Mouse (Mus musculus): Measurements from ENCODE around the gene Lrrc75b.

Lrrc75b gene

GRCm38 (mm10) chr10:75559676-75560548 is at the start of gene Lrrc75b:
TSS of gene Lrrc75b (minus strand) at chr10:75560330.
- DNase-seq, result peak; percentile 46

- no peak for DNase-seq
Observed at GRCm38 (mm10) chr10:75608975-75609374, 48.8 kb upstream of the Lrrc75b start.

GRCm38 (mm10) chr10:75607253-75607652 is 47.1 kb upstream of the Lrrc75b start:
- DNase-seq, result no peak

- DNase-seq, result no peak
Observed at GRCm38 (mm10) chr10:75605162-75605846, 45.2 kb upstream of the Lrrc75b start.

GRCm38 (mm10) chr10:75600189-75600730 is 40.1 kb upstream of the Lrrc75b start:
- DNase-seq, result no peak

GRCm38 (mm10) chr10:75595981-75596380 is 35.9 kb upstream of the Lrrc75b start:
- DNase-seq, result peak; percentile 64

- DNase-seq, result no peak
Observed at GRCm38 (mm10) chr10:75592585-75592984, 32.5 kb upstream of the Lrrc75b start.

- peak; percentile 88 for DNase-seq
Observed at GRCm38 (mm10) chr10:75591211-75591894, 31.2 kb upstream of the Lrrc75b start.

GRCm38 (mm10) chr10:75589651-75590050 is 29.5 kb upstream of the Lrrc75b start:
- DNase-seq, result peak; percentile 44

- peak; percentile 58 for DNase-seq
Observed at GRCm38 (mm10) chr10:75589129-75589528, 29.0 kb upstream of the Lrrc75b start, which contains the start of gene Ggt5. TSS of gene Ggt5 (plus strand) at chr10:75589340.

- DNase-seq, result peak; percentile 59
Observed at GRCm38 (mm10) chr10:75588336-75588735, 28.2 kb upstream of the Lrrc75b start.

GRCm38 (mm10) chr10:75587781-75588180 is 27.7 kb upstream of the Lrrc75b start:
- DNase-seq, result no peak

GRCm38 (mm10) chr10:75586553-75586879 is 26.4 kb upstream of the Lrrc75b start:
- no peak for DNase-seq

GRCm38 (mm10) chr10:75585876-75586552 is 25.9 kb upstream of the Lrrc75b start:
- peak; percentile 97 for DNase-seq

GRCm38 (mm10) chr10:75579129-75579528 is 19.0 kb upstream of the Lrrc75b start:
- no peak for DNase-seq

GRCm38 (mm10) chr10:75573965-75574364 is 13.8 kb upstream of the Lrrc75b start:
- no peak for DNase-seq

- DNase-seq, result no peak
Observed at GRCm38 (mm10) chr10:75573181-75573580, 13.1 kb upstream of the Lrrc75b start.

GRCm38 (mm10) chr10:75571937-75572336 is 11.8 kb upstream of the Lrrc75b start:
- no peak for DNase-seq

GRCm38 (mm10) chr10:75570981-75571657 is 11.0 kb upstream of the Lrrc75b start:
- DNase-seq, result no peak

- no peak for DNase-seq
Observed at GRCm38 (mm10) chr10:75568851-75569250, 8.7 kb upstream of the Lrrc75b start.

- no peak for DNase-seq
Observed at GRCm38 (mm10) chr10:75568441-75568840, 8.3 kb upstream of the Lrrc75b start.

GRCm38 (mm10) chr10:75568029-75568428 is 7.9 kb upstream of the Lrrc75b start:
- no peak for DNase-seq
